Mouse (Mus musculus) liver, embryonic 15.5 days (tissue): ENCODE data around the gene Dnajc15. TPM values are rescaled to one million over a fixed set of nuclear protein-coding genes. Genes with fewer than 3 reads are reported as not detected.

Source experiments
- ATAC-seq: fragments of 200-750 bp; cut with Nextera tagmentation; 2 replicates; pipeline ENCODE4 v1.8.0; 2017; ENCODE audit warnings: moderate number of reproducible peaks, mild to moderate bottlenecking, moderate library complexity; ENCODE audit not compliant: insufficient read depth
- H3K27ac ChIP-seq: fragments of 300-500 bp; sonication (generic); replicated peaks from 2 replicates; pipeline ENCODE4 v1.5.1; 2015; ENCODE audit warnings: mild to moderate bottlenecking, inconsistent platforms
- H3K27me3 ChIP-seq: fragments of 300-500 bp; sonication (generic); 2 replicates; pipeline ENCODE4 v1.6.1; 2015; ENCODE audit warnings: mild to moderate bottlenecking, inconsistent platforms
- H3K36me3 ChIP-seq: fragments of 300-500 bp; sonication (generic); replicated peaks from 2 replicates; pipeline ENCODE4 v1.6.1; 2015; ENCODE audit warnings: moderate library complexity, mild to moderate bottlenecking, inconsistent platforms
- H3K4me1 ChIP-seq: fragments of 300-500 bp; sonication (generic); replicated peaks from 2 replicates; pipeline ENCODE4 v1.6.1; 2015; ENCODE audit warnings: inconsistent platforms
- H3K4me2 ChIP-seq: fragments of 300-500 bp; sonication (generic); 2 replicates; pipeline ENCODE4 v1.6.1; 2015; ENCODE audit warnings: moderate library complexity, mild to moderate bottlenecking, inconsistent platforms
- H3K4me3 ChIP-seq: fragments of 300-500 bp; sonication (generic); replicated peaks from 2 replicates; pipeline ENCODE4 v1.5.1; 2015; ENCODE audit warnings: mild to moderate bottlenecking, inconsistent platforms
- H3K9ac ChIP-seq: fragments of 300-500 bp; sonication (generic); 2 replicates; pipeline ENCODE4 v1.6.1; 2015; ENCODE audit warnings: moderate library complexity, mild to moderate bottlenecking, inconsistent platforms
- H3K9me3 ChIP-seq: fragments of 300-500 bp; sonication (generic); replicated peaks from 2 replicates; pipeline ENCODE4 v1.6.1; 2016; ENCODE audit warnings: inconsistent platforms
- WGBS: fragments of 180-500 bp; shearing (Covaris S2); methylation state at CpG from one replicate; pipeline ENCODE4 v1.1.7; 2015; ENCODE audit warnings: mixed read lengths; ENCODE audit not compliant: insufficient replicate concordance; 5-methylcytosine and 5-hydroxymethylcytosine counted together
- polyA plus RNA-seq: library from polyadenylated mRNA; unstranded; fragments of >200 nt; fragmentation: Nextera tagmentation; extraction: Ambion mirVana; gene quantifications from 2 replicates; pipeline ENCODE4 v1.2.1, GENCODE M21; 2015

Gene Dnajc15
- polyA plus RNA-seq, 1 experiment from 2014 or later, result 41.6 TPM

DNA sequence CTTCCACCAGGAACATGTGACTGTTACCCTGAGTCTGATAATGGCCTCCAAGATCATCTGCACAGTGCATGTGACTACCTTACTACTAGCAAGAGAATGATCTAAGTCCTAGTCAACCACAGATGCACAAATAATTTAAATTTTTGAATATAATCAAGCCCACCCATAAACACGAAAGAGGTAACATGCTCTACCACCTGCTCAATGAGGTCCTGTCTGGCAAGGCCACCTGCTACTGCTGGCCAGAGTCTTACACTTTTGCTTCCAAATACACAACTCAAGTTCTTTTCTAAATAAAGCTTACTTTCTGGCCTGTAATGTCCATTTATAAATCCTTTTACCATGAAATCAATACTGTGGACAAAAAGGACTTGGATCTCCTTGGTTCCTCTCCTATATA, 15.0 kb downstream of the Dnajc15 start:
- ATAC-seq, result no peak

DNA sequence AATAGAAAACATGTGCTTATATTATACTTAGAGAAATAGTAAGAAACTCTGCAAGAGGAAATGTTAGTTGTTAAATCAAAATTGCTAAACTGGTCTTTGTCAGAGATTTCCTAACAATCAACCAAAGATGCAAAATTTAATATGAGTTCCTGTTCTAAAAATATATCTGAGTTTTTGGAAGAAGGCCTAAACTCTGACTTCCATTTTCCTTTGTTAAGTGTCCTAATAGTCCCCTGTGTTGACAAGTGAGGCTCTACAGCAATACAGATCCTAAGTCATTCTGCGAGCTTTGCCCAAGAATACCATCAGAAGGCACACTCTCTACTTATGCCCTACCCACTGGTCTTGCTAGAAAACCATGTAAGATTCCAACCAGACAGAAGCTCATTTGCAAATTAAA, 21.0 kb downstream of the Dnajc15 start:
- 74% methylated on average over 1 of the region's 1 CpGs for WGBS
- Histone ChIP-seq H3K36me3 (no peaks in the 10 kb centered on the region), H3K4me3 (no peak overlapping the region), H3K4me1 (no peaks in the 10 kb centered on the region), H3K4me2 (no peak overlapping the region), H3K27ac (no peak overlapping the region), H3K9me3 (no peaks in the 10 kb centered on the region), H3K9ac (no peak overlapping the region), H3K27me3 (no peaks in the 10 kb centered on the region)
- no peak for ATAC-seq

More for the DNA sequence above, 15.0 kb downstream of the Dnajc15 start:
- H3K4me2 ChIP-seq, result no peak overlapping the region
- no peak overlapping the region for H3K9ac ChIP-seq
- H3K9me3 ChIP-seq, result no peaks in the 10 kb centered on the region
- no peaks in the 10 kb centered on the region for H3K27me3 ChIP-seq
- peaks cover 4% of the 10 kb centered on the region; the same call in 1 of the 2 replicates for H3K4me1 ChIP-seq
- 74% methylated on average over 1 of the region's 1 CpGs for WGBS
- H3K36me3 ChIP-seq, result no peaks in the 10 kb centered on the region
- H3K27ac ChIP-seq, result no peak overlapping the region
- H3K4me3 ChIP-seq, result no peak overlapping the region

DNA sequence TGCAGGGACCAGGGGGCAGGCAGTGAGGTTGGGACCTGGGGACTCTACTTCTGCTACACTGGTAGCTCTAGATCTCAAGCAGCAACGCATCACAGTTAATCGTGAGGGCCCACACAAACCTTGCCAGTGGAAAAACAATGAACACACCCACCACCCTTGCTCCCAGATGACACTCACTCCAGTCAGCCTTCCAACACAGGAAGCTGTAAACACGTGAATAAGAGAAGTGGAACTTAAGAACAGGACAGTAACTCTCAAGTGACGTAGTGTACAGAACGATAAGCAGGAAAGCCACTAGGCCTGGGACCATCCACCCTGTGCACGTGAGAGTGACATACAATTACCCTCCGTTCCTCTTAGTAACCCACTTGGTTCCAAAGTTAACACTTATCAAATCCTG, 25.1 kb downstream of the Dnajc15 start:
- ATAC-seq, result no peak
- no peaks in the 10 kb centered on the region for H3K4me1 ChIP-seq
- no peaks in the 10 kb centered on the region for H3K36me3 ChIP-seq
- H3K4me3 ChIP-seq, result no peak overlapping the region
- H3K27ac ChIP-seq, result no peak overlapping the region
- H3K9ac ChIP-seq, result no peak overlapping the region
- H3K9me3 ChIP-seq, result no peaks in the 10 kb centered on the region
- no peaks in the 10 kb centered on the region for H3K27me3 ChIP-seq
- H3K4me2 ChIP-seq, result no peak overlapping the region
- 48% methylated on average over 7 of the region's 7 CpGs for WGBS

DNA sequence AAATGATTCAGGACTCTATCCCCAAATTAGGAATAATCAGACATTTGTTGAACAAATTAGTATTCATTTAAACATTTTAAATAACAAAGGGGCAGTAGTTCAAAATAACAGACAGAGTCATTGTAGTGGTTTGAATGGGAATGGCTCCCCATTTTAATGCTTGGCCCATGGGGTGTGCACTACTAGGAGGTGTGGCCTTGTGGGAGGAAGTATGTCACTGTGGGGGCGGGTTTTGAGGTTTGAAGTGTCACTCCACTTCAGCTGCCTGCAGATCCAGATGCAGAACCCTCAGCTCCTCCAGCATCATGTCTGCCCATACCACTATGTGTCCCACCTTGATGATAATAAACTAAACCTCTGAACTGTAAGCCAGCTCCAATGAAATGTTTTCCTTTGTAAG, 26.6 kb downstream of the Dnajc15 start:
- WGBS, result 50% methylated on average over 1 of the region's 1 CpGs
- Histone ChIP-seq H3K4me1 (no peaks in the 10 kb centered on the region), H3K27ac (no peak overlapping the region), H3K27me3 (no peaks in the 10 kb centered on the region), H3K9me3 (no peaks in the 10 kb centered on the region), H3K4me3 (no peak overlapping the region), H3K4me2 (no peak overlapping the region), H3K9ac (no peak overlapping the region), H3K36me3 (no peaks in the 10 kb centered on the region)
- no peak for ATAC-seq

DNA sequence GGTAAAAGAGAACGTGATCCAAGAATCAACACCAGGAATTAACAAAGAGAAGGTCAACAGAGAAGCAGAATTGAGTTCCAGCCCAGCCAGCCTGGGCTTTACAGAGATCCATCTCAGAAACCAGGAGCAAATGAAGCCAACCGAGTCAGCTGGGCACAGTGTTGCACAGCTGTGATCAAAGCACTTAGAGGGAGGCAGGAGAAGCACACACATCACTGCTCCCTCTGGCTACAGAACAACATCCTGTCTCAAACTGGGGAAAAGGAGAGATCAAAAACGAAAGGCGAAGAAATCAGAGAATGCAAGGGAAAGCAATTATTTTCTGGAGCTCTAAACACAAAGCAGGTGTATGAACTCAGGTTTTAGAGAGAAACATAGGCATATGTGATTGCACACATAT, 28.7 kb downstream of the Dnajc15 start:
- Histone ChIP-seq H3K36me3 (no peaks in the 10 kb centered on the region), H3K27me3 (no peaks in the 10 kb centered on the region), H3K4me1 (no peaks in the 10 kb centered on the region), H3K27ac (no peak overlapping the region), H3K9me3 (no peaks in the 10 kb centered on the region), H3K4me2 (no peak overlapping the region), H3K4me3 (no peak overlapping the region), H3K9ac (no peak overlapping the region)
- 54% methylated on average over 4 of the region's 4 CpGs for WGBS
- no peak for ATAC-seq

DNA sequence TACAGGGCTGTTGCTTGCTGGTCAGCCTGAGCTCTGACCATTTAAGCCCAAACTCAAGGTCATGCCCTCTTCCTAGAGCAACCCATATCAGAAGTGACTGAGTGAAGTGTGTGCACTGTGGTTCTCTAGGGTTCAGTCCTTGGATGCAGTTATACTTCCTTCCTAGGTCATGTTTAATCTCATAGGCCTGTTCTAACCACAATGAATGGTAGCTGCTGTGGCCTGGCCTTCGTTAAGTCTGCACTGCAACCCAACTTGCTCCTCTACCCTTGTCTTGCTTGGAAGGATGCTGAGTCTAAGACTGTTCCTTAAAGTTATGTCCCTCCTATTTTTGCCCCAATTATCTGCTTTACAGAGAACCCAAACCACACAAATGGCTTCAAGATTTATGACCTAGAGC, 29.4 kb downstream of the Dnajc15 start:
- WGBS, result 33% methylated on average over 1 of the region's 1 CpGs
- Histone ChIP-seq H3K36me3 (no peaks in the 10 kb centered on the region), H3K4me3 (no peak overlapping the region), H3K4me1 (no peaks in the 10 kb centered on the region), H3K9ac (no peak overlapping the region), H3K27me3 (no peaks in the 10 kb centered on the region), H3K27ac (no peak overlapping the region), H3K9me3 (no peaks in the 10 kb centered on the region), H3K4me2 (no peak overlapping the region)
- ATAC-seq, result no peak

DNA sequence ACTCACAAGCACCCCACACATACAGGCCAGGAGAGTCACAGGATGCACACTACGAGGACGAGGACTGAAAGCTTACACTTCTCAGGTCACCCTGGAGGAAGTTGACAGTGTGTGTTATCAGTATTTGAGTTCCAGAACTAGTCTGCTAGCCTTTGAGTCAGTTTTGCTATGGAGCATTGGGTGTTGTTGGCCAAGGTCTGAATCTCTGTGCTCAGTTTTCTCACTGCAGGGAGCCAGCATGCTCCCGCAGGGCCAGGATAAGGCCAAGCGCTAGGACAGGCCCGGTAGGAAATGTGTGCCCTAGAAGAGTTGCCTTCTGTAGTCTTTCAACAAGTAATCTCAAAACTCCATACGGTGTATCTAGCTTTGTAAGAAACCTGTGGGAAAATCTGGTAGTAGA, 34.4 kb downstream of the Dnajc15 start:
- ATAC-seq, result no peak
- H3K4me2 ChIP-seq, result no peak overlapping the region
- H3K27ac ChIP-seq, result no peak overlapping the region
- no peak overlapping the region for H3K4me3 ChIP-seq
- no peaks in the 10 kb centered on the region for H3K27me3 ChIP-seq
- no peaks in the 10 kb centered on the region for H3K9me3 ChIP-seq
- no peaks in the 10 kb centered on the region for H3K36me3 ChIP-seq
- no peak overlapping the region for H3K9ac ChIP-seq
- no peaks in the 10 kb centered on the region for H3K4me1 ChIP-seq
- WGBS, result 64% methylated on average over 6 of the region's 6 CpGs

DNA sequence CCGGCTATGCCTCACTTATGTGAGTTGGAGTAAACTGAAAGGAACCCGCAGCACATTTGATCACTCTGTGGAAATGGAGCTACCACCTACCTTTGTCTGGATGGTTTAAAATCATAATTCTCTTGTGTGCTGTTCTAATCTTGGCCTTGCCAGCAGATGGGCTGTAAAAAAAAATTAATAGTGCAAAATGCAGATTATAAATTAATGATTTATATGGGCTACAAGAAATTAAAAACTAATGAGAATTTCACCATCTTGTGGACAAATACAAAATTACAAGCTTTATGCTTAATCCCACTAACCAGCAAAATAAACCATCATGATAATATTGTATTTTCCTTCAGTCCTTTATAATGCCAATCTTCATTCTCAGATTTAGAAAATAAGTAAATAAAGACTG, 34.8 kb downstream of the Dnajc15 start:
- H3K9me3 ChIP-seq, result no peaks in the 10 kb centered on the region
- no peaks in the 10 kb centered on the region for H3K27me3 ChIP-seq
- no peaks in the 10 kb centered on the region for H3K4me1 ChIP-seq
- H3K4me3 ChIP-seq, result no peak overlapping the region
- H3K27ac ChIP-seq, result no peak overlapping the region
- no peak overlapping the region for H3K4me2 ChIP-seq
- WGBS, result 84% methylated on average over 2 of the region's 2 CpGs
- H3K9ac ChIP-seq, result no peak overlapping the region
- H3K36me3 ChIP-seq, result no peaks in the 10 kb centered on the region
- no peak for ATAC-seq

DNA sequence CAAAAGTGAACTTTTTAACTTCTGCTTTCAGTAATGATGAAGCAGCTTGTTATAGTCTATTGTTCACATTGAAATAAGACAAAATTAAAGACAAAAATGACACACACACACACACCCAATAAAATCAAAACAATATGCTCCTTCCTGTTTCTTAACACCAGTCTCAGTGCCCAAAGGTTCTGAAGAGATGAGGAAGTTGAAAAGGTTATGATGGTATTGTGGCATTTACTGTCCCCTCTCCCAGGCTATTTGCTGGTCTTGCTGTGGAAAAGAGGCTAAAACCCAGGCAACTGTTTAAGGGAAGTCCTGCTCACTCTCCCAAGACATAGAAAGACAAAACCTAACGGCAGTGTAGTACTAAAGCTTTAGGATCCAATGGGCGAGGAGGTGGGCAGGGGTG, 38.1 kb downstream of the Dnajc15 start:
- H3K9ac ChIP-seq, result no peak overlapping the region
- ATAC-seq, result no peak
- no peaks in the 10 kb centered on the region for H3K36me3 ChIP-seq
- no peak overlapping the region for H3K4me3 ChIP-seq
- H3K27me3 ChIP-seq, result no peaks in the 10 kb centered on the region
- H3K4me2 ChIP-seq, result no peak overlapping the region
- no peak overlapping the region for H3K27ac ChIP-seq
- 43% methylated on average over 2 of the region's 2 CpGs for WGBS
- H3K9me3 ChIP-seq, result no peaks in the 10 kb centered on the region
- H3K4me1 ChIP-seq, result no peaks in the 10 kb centered on the region

DNA sequence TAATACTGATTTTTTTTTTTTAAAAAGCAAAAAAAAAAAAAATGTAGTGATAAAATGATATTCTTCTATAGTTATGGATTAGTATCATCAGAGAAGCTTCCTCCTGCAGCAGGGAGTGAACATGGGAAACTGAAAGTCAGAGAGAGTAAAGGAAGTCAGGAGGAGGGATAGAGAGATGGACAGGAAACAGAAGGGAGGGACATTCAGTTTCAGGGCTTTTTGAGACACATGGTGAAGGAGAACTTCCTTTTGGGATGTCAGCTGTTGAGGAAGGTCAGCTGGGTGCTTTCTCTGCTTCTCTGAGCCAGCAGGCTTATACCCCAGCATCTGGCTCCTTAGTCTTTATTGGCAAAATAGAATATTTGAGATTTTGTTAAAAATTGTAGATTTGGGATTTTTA, 42.6 kb downstream of the Dnajc15 start:
- no peak for ATAC-seq
- Histone ChIP-seq H3K27ac (no peak overlapping the region), H3K4me2 (no peak overlapping the region), H3K4me3 (no peak overlapping the region), H3K9me3 (no peaks in the 10 kb centered on the region), H3K27me3 (no peaks in the 10 kb centered on the region), H3K9ac (no peak overlapping the region), H3K36me3 (no peaks in the 10 kb centered on the region), H3K4me1 (no peaks in the 10 kb centered on the region)

DNA sequence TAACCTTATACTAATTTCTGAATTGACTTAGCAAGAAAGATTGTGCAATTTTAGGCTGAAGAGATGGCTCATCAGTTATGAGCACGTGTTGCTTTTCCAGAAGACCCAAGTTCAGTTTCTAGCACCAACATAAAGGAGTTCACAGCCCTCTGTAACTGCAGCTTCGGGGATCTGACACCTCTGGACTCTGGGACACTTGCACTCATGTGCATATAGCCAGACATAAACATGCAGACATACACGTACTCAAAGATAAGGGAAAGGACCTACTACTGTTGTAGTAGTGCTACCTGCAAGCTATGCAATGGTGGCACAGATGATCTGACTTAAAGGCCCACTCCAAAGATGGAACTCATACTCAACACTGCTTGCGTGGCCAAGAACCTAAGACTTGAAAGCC, 43.0 kb downstream of the Dnajc15 start:
- Histone ChIP-seq H3K4me1 (no peaks in the 10 kb centered on the region), H3K4me2 (no peak overlapping the region), H3K27me3 (no peaks in the 10 kb centered on the region), H3K4me3 (no peak overlapping the region), H3K9me3 (no peaks in the 10 kb centered on the region), H3K36me3 (no peaks in the 10 kb centered on the region), H3K27ac (no peak overlapping the region), H3K9ac (no peak overlapping the region)
- ATAC-seq, result no peak
- 63% methylated on average over 4 of the region's 4 CpGs for WGBS

DNA sequence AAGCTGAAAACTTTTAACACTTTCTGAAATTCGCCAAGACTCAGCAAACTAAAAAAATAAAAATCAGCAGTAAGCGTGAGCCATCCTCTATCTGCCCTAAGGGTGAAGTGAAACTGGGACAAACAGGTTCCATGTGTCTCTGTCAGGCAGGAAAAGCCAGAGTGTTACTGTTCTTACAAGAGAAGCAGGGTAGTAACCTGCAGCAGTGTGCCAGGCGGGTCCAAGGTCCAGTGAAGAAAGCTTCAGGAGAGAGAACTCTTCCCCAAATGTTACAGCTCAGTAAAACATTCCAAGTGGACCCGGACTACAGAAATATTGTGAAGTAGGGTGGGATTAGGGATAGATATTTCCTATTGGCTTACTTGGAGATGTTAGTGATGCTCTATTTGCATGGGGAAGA, 45.3 kb downstream of the Dnajc15 start:
- Histone ChIP-seq H3K27me3 (no peaks in the 10 kb centered on the region), H3K4me2 (no peak overlapping the region), H3K27ac (no peak overlapping the region), H3K9me3 (no peaks in the 10 kb centered on the region), H3K9ac (no peak overlapping the region), H3K4me1 (no peaks in the 10 kb centered on the region), H3K4me3 (no peak overlapping the region), H3K36me3 (no peaks in the 10 kb centered on the region)
- WGBS, result 62% methylated on average over 4 of the region's 4 CpGs
- ATAC-seq, result no peak
